Mouse (Mus musculus): ENCODE results near the gene D6Ertd527e. TPM values are rescaled to one million over a fixed set of nuclear protein-coding genes. Genes with fewer than 3 reads are reported as not detected.

D6Ertd527e gene
- total and polyA plus RNA-seq, 3 experiments = 0.04 TPM; not detected in 2

DNA sequence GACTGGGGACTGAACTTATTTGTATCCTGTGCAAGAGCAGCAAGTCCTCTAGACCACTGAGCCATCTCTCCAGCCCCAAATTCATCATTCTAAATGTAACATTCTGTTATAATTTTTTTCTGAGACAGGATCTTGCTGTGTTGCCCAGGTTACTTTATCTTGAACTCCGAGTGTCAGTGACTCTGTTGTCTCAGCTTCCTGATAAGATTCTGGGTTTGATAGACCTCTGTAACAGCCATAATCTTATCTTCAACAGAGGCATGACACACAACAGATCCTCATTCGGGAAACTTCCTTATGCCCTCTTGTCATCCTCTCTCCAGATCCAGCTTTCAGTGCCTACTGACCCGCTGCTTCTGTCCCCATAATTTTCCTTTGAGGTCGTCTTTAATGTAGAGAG, 31.8 kb upstream of the D6Ertd527e start:
- peaks cover 6% of the 10 kb centered on the region; the same call in 1 of the 2 replicates for H3K36me3 ChIP-seq (ENCODE audit: control insufficient read depth, insufficient read depth, low read length)
- no peak overlapping the region for H3K9ac ChIP-seq (ENCODE audit: low read depth, low read length)
- H3K4me3 ChIP-seq = no peak overlapping the region
- intact Hi-C loops (cut with DNase I) = no loop called here
- WGBS = 46% methylated on average over 4 of the region's 4 CpGs
- no peak overlapping the region for H3K27ac ChIP-seq
- no peaks in the 10 kb centered on the region for H3K27me3 ChIP-seq (ENCODE audit: control insufficient read depth, insufficient read depth, low read length)
- TF ChIP-seq EP300 (IDR thresholded peaks at IDR 0.05; ENCODE audit: insufficient read depth, low read depth, low read length) = no peak
- no peak for TF ChIP-seq CTCF (IDR thresholded peaks at IDR 0.05)
- no peak for TF ChIP-seq POLR2A (IDR thresholded peaks at IDR 0.05; ENCODE audit: insufficient read depth, low read depth, low read length)
- no peaks in the 10 kb centered on the region for H3K79me2 ChIP-seq (replicated peaks; ENCODE audit: control insufficient read depth, insufficient read depth, low read length)
- peaks cover 1% of the 10 kb centered on the region; the same call in 1 of the 2 replicates for H3K4me1 ChIP-seq (ENCODE audit: control insufficient read depth, insufficient read depth, low read length)
- no peak for DNase-seq

DNA sequence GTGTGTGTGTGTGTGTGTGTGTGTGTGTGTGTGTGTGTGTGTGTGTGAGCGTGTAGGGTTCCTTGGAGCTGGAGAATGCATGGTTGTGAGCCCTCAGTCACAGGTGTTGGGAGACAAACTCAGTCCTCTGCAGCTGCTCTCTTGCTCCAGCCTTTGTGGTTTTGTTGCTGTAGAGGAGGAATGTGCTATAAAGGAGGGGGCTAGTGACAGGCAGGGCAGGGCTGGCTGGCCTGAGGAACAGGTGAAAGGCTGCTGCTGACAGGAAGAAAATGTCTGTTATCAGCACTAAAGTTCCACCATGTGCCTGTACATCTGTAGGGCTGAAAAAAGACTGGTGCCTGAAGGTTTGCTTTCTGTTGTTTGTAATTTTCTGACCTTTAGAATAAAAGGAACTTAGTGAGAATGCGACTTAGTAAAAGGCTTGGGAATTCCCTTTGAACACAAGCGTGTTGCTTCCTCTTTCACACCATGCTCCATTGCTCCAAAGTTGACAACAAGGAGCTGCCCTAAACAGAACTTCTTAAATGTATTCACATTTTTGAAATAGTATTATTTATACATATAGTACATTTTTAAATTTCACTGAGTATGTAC, 29.4 kb upstream of the D6Ertd527e start:
- Histone ChIP-seq H3K4me1 (ENCODE audit: control insufficient read depth, insufficient read depth, low read length) (no peaks in the 10 kb centered on the region), H3K27ac (no peak overlapping the region), H3K27me3 (ENCODE audit: control insufficient read depth, insufficient read depth, low read length) (no peaks in the 10 kb centered on the region), H3K9ac (ENCODE audit: low read depth, low read length) (no peak overlapping the region), H3K79me2 (replicated peaks; ENCODE audit: control insufficient read depth, insufficient read depth, low read length) (no peaks in the 10 kb centered on the region), H3K36me3 (ENCODE audit: control insufficient read depth, insufficient read depth, low read length) (no peaks in the 10 kb centered on the region; the same call in 1 of the 2 replicates), H3K4me3 (no peak overlapping the region)
- no peak for TF ChIP-seq CTCF (IDR thresholded peaks at IDR 0.05)
- TF ChIP-seq EP300 (IDR thresholded peaks at IDR 0.05; ENCODE audit: insufficient read depth, low read depth, low read length) = no peak
- no peak for TF ChIP-seq POLR2A (IDR thresholded peaks at IDR 0.05; ENCODE audit: insufficient read depth, low read depth, low read length)
- 81% methylated on average over 3 of the region's 3 CpGs for WGBS
- intact Hi-C loops (cut with DNase I) = no loop called here
- DNase-seq = no peak

DNA sequence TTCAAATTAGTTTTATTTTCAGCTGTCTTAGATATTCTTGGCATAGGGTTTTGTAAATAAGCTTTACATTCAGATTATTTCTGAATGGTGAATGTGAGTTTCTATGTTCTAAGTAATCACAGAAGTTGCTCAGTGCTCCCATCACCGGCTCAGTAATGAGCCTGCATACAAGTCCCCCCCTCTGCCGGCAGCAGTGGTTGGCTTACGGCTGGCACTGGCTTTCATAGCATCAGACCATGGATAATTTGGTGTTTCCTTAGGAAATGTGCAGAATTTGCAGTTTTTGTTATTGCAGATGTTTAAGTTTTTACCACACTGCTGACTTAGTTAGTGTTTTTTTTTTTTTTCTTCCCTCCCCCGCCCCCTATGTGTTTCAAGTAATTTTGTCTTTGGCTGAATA, 25.1 kb upstream of the D6Ertd527e start:
- Histone ChIP-seq H3K27me3 (ENCODE audit: control insufficient read depth, insufficient read depth, low read length) (no peaks in the 10 kb centered on the region), H3K4me1 (ENCODE audit: control insufficient read depth, insufficient read depth, low read length) (no peaks in the 10 kb centered on the region), H3K4me3 (no peak overlapping the region), H3K79me2 (replicated peaks; ENCODE audit: control insufficient read depth, insufficient read depth, low read length) (no peaks in the 10 kb centered on the region), H3K27ac (no peak overlapping the region), H3K9ac (ENCODE audit: low read depth, low read length) (no peak overlapping the region), H3K36me3 (ENCODE audit: control insufficient read depth, insufficient read depth, low read length) (no peaks in the 10 kb centered on the region)
- 89% methylated on average over 4 of the region's 4 CpGs for WGBS
- TF ChIP-seq EP300 (IDR thresholded peaks at IDR 0.05; ENCODE audit: insufficient read depth, low read depth, low read length) (no peak), POLR2A (IDR thresholded peaks at IDR 0.05; ENCODE audit: insufficient read depth, low read depth, low read length) (no peak), CTCF (IDR thresholded peaks at IDR 0.05) (no peak)
- no peak for DNase-seq
- intact Hi-C loops (cut with DNase I) = no loop called here

DNA sequence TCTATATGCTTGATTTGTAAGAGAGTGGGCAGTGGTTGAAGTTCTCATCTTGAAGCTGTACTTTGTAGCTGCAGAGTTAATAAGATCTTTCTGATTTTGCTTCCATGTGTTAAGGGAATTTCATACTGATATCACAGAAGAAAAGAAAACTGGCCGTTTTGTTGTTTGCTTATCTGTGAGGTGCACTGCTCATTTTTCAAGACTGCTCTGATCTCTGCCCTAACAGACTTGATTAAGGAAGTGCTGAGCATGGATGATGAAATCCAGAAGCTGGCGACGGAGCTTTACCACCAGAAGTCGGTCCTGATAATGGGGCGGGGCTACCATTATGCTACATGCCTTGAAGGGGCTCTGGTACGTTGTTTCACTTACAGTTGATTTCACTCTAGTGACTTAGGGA, 19.5 kb upstream of the D6Ertd527e start:
- no peak overlapping the region for H3K27ac ChIP-seq
- WGBS = 54% methylated on average over 6 of the region's 6 CpGs
- DNase-seq = no peak
- TF ChIP-seq POLR2A (IDR thresholded peaks at IDR 0.05; ENCODE audit: insufficient read depth, low read depth, low read length) (no peak), CTCF (IDR thresholded peaks at IDR 0.05) (no peak), EP300 (IDR thresholded peaks at IDR 0.05; ENCODE audit: insufficient read depth, low read depth, low read length) (no peak)
- no peak overlapping the region for H3K4me3 ChIP-seq
- H3K36me3 ChIP-seq (ENCODE audit: control insufficient read depth, insufficient read depth, low read length) = no peaks in the 10 kb centered on the region
- intact Hi-C loops (cut with DNase I) = no loop called here
- no peaks in the 10 kb centered on the region for H3K4me1 ChIP-seq (ENCODE audit: control insufficient read depth, insufficient read depth, low read length)
- no peak overlapping the region for H3K9ac ChIP-seq (ENCODE audit: low read depth, low read length)
- no peaks in the 10 kb centered on the region for H3K79me2 ChIP-seq (replicated peaks; ENCODE audit: control insufficient read depth, insufficient read depth, low read length)
- no peaks in the 10 kb centered on the region for H3K27me3 ChIP-seq (ENCODE audit: control insufficient read depth, insufficient read depth, low read length)

DNA sequence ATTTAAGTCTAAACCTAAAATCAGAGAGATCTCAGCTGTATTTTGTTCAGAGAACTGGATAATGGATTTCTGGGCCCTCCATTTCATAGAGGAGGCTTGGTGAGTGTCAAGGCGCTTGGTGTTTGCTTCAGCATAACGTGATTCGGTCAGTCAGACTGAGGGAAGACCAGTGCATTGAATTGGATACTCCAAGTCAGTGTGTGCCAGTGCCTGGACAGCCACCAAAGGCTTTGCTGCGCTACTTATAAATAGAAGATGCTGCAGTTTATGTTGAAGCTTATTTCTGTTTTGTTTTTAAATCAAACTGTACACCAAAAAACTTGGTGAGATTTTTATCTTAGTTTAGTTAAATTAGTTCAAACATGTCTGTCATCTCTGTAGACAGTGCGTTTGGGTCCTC, 16.2 kb upstream of the D6Ertd527e start:
- no peaks in the 10 kb centered on the region for H3K4me1 ChIP-seq (ENCODE audit: control insufficient read depth, insufficient read depth, low read length)
- intact Hi-C loops (cut with DNase I) = no loop called here
- H3K27me3 ChIP-seq (ENCODE audit: control insufficient read depth, insufficient read depth, low read length) = no peaks in the 10 kb centered on the region
- H3K9ac ChIP-seq (ENCODE audit: low read depth, low read length) = no peak overlapping the region
- no peak overlapping the region for H3K4me3 ChIP-seq
- H3K36me3 ChIP-seq (ENCODE audit: control insufficient read depth, insufficient read depth, low read length) = no peaks in the 10 kb centered on the region
- no peak for TF ChIP-seq CTCF (IDR thresholded peaks at IDR 0.05)
- TF ChIP-seq POLR2A (IDR thresholded peaks at IDR 0.05; ENCODE audit: insufficient read depth, low read depth, low read length) = no peak
- no peak for TF ChIP-seq EP300 (IDR thresholded peaks at IDR 0.05; ENCODE audit: insufficient read depth, low read depth, low read length)
- no peak overlapping the region for H3K27ac ChIP-seq
- DNase-seq = no peak
- 86% methylated on average over 5 of the region's 5 CpGs for WGBS
- no peaks in the 10 kb centered on the region for H3K79me2 ChIP-seq (replicated peaks; ENCODE audit: control insufficient read depth, insufficient read depth, low read length)

DNA sequence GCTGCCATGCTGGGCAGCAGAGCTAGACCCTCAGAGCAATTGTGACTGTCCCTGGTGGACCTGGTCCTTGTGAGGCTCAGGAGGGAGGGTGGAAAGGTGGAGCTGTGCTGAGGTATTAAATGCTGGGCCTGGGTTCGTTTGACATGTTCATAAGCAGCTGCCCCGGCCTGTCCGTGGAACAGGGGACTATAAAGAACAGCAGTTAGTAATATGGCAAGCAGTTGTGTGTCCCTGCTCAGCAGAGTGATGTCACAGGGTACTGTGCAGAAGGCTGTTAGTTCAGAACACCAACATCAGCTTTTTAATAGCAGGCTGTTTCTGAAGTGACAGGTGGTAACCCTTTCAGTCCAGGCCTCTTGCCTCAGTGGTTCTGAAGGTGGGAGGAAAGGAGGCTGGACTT, 13.7 kb upstream of the D6Ertd527e start:
- intact Hi-C loops (cut with DNase I) = no loop called here
- no peaks in the 10 kb centered on the region for H3K79me2 ChIP-seq (replicated peaks; ENCODE audit: control insufficient read depth, insufficient read depth, low read length)
- no peaks in the 10 kb centered on the region for H3K27me3 ChIP-seq (ENCODE audit: control insufficient read depth, insufficient read depth, low read length)
- no peak for DNase-seq
- H3K36me3 ChIP-seq (ENCODE audit: control insufficient read depth, insufficient read depth, low read length) = no peaks in the 10 kb centered on the region
- TF ChIP-seq CTCF (IDR thresholded peaks at IDR 0.05) (no peak), POLR2A (IDR thresholded peaks at IDR 0.05; ENCODE audit: insufficient read depth, low read depth, low read length) (no peak), EP300 (IDR thresholded peaks at IDR 0.05; ENCODE audit: insufficient read depth, low read depth, low read length) (no peak)
- WGBS = 83% methylated on average over 3 of the region's 3 CpGs
- no peak overlapping the region for H3K9ac ChIP-seq (ENCODE audit: low read depth, low read length)
- H3K4me3 ChIP-seq = no peak overlapping the region
- no peak overlapping the region for H3K27ac ChIP-seq
- no peaks in the 10 kb centered on the region for H3K4me1 ChIP-seq (ENCODE audit: control insufficient read depth, insufficient read depth, low read length)

All from heart, adult 2 months (tissue).